Mouse (Mus musculus): ENCODE measurements around the gene 1700012A03Rik. TPM values are rescaled to one million over a fixed set of nuclear protein-coding genes. Genes with fewer than 3 reads are reported as not detected.

The 1700012A03Rik gene
- not detected in 2 replicates for polyA plus RNA-seq (2012; rRNA removed)

GRCm38 (mm10) chr6:32049951-32050345 lies at the start of gene 1700012A03Rik:
Gene 1700012A03Rik (plus strand): TSS chr6:32050246.

Data from liver, embryonic 18 days (tissue).